Mouse (Mus musculus) embryonic stem cell, embryonic (primary cell): ENCODE data around the gene Gm49325.

ENCODE experiments used
- CTCF ChIA-PET, 4 experiments: fragments of 300-600 bp in 2 of 4; fragments of 350-600 bp in 2 of 4; sonication (Branson Sonifier 250); formaldehyde crosslinking; loops; one replicate each; lab custom pipeline; 2022; ENCODE audit warnings: inconsistent platforms in 2 of 4; lab: Charles Lee
- POLR2A ChIA-PET, 4 experiments: fragments of 300-600 bp in 2 of 4; fragments of 350-600 bp in 2 of 4; sonication (Branson Sonifier 250); formaldehyde crosslinking; loops; one replicate each; lab custom pipeline; 2022; ENCODE audit warnings: antibody characterized with exemption in 4 of 4, inconsistent platforms in 1 of 4; lab: Charles Lee

The Gm49325 gene

DNA sequence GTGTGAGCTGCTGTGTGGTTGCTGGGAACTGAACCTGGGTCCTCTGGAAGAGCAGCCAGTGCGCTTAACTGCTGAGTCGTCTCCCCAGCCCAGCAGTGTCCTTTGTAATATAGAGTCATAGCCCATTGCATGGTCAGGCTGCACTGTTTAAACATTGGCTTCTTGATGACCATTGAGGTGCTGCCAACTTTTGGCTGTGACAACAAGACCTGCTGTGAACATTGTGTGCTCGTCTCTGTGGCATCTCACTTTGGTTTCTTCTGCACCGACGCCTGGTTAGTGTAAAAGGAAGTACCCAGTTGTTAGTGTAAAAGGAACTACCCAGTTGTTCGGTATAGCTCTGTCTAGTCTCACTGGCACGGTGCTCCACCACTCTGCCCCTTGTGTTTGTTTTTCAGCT lies 20.6 kb downstream of the Gm49325 start:
- ChIA-PET CTCF (interaction anchor here in 3 of 4 experiments (0.9 to 2.0 kb wide), 6 partner anchors 13 to 252 kb away, joined by 4 to 7 read pairs (median 6); no protein-coding TSS in a partner anchor), POLR2A (interaction anchor here in 3 of 4 experiments (0.6 to 4.4 kb wide), 4 partner anchors 14 to 57 kb away, joined by 3 to 17 read pairs (median 6); partner anchors contain the start of gene Pttg1ip (in 1 of the 3))

DNA sequence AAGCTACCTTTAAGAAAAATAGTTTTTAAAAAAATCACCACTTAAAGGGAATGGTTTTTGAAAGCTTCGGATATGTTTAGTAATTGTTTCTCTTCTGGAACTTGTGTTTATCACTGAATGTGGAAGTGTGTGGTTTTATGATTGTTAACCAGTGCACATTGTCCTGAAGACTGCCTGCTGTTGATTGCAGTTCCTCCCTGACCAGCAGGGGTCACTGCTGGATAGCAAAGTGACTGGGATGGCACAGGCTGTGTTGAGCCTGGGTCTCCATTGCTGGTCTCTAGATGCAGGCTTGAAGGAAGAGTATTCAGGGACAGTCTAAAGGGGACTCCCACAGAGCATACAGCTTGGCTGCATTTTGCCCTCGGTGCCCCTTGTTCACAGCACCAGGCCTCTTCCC lies 21.5 kb downstream of the Gm49325 start:
- ChIA-PET POLR2A (interaction anchor here in 3 of 4 experiments (0.6 to 4.4 kb wide), 8 partner anchors 11 to 650 kb away, joined by 3 to 17 read pairs (median 3); partner anchors contain the start of gene Pttg1ip (in 1 of the 3)), CTCF (interaction anchor here (0.6 to 2.0 kb wide), 11 partner anchors 12 to 251 kb away, joined by 3 to 7 read pairs (median 4); no protein-coding TSS in a partner anchor)

DNA sequence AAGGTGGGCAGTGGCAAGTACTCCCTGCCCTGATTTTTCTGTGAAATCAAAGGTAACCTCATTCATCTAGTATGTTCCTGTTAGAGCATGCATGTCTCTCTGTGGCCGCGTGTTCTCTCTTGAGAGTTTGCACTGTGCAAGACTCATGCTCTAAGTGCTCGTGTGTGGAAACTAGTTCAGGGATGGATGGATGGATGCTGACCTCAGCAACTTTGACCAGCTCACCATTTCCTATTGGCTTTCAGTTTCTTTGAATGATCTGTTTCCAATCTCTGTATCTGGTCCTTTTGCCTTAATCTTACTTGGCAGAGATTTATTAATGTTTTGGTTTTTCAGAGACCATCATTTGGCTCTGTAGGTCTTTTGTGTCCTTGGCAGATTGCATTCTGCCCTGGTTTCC lies 23.2 kb downstream of the Gm49325 start:
- POLR2A ChIA-PET = interaction anchor here in 2 of 4 experiments (1.3 to 4.4 kb wide), 3 partner anchors 14 to 48 kb away, joined by 3 to 17 read pairs (median 6); partner anchors contain the start of gene Pttg1ip (in 1 of the 2)
- CTCF ChIA-PET = interaction anchor here in 2 of 4 experiments (0.6 to 1.3 kb wide), 4 partner anchors 41 to 347 kb away, joined by 3 to 12 read pairs (median 4); no protein-coding TSS in a partner anchor

DNA sequence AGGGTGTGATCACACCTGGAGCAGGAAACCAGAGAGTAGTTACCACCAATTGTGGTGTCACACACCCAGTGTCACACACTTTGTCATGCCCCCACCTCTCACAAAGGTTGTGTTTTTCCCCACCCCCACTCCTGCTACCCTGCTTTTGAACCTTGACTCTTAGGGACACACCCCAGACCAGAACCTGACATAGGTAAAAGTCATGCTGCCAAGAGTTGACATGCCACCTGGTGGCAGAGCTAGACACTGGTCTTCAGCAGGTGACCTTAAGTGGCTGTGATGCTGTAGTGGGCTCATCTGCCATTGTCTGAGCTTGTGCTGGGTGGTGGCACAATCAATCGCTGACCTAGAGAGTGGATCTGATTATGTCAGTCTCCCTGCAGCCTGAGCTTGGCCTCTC lies 24.0 kb downstream of the Gm49325 start:
- CTCF ChIA-PET = interaction anchor here (0.7 to 1.1 kb wide), 6 partner anchors 19 to 234 kb away, joined by 3 to 4 read pairs (median 3); no protein-coding TSS in a partner anchor
- POLR2A ChIA-PET = interaction anchor here in 2 of 4 experiments (1.0 to 4.4 kb wide), 4 partner anchors 18 to 113 kb away, joined by 3 to 17 read pairs (median 5); partner anchors contain the start of gene Pttg1ip (in 1 of the 2)

DNA sequence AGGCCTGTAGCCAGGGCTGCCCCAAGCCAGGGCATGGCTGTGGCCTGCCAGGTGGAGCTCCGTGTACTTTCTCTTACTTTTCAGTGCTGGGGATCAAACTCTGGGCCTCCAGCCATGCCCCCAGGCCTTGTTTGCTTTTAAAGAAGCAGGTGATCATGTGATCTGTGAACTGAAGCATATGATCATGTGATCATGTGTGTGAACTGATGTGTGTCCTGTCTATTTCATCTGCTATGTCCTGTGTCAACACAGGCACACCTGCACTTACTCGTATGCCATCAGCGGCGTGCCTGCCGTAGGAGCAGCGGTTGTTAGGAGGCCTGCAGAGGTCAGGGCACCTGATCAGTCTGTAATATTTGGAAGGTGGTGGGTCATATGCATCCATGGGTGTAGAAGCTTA lies 28.0 kb downstream of the Gm49325 start:
- ChIA-PET POLR2A (interaction anchor here in 1 of 4 experiments (1.3 kb wide), 1 partner anchor 14 kb away, joined by 3 read pairs; no protein-coding TSS in a partner anchor), CTCF (no interaction called here)

DNA sequence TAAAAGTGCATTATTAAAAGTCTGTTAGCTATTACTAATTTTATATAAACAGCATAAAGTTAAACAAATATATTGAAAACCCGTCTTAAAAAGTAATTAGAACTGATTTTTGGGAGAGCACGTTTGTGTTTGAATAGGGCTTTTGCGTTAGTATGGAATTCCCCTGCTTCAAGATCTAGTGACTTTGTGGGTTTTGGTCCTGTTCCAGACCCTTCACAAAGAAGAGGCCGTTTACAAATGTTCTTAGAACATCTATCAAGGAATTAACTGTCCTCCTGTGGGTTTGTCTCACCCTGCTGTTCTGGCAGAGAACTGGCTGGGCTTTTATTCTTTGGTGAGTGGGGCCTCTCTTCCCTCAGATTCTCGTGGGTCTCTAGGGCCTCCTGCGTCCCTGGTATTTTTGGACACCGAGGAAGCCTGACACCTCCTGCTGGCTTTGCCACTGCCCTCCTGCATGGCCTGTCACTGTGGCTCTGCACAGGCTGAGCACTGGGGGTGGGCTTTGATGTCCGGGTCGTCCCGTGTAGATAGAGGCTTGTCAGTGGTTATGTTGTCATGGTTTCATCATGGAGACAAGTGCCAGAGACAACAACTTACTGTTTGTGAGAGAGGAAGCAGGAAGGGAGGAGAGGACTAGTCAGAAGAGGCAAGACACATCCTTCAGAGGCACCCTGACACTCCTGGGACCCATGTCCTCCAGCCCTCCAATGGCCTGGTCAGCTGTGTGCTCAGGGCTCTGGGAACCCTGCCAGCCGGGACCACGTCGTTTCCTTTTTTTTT lies 28.6 kb downstream of the Gm49325 start:
- ChIA-PET CTCF (interaction anchor here in 1 of 4 experiments (0.6 kb wide), 1 partner anchor 49 kb away, joined by 14 read pairs; no protein-coding TSS in a partner anchor), POLR2A (interaction anchor here in 3 of 4 experiments (0.6 to 0.7 kb wide), 3 partner anchors 9 to 50 kb away, joined by 3 to 4 read pairs (median 4); no protein-coding TSS in a partner anchor)

DNA sequence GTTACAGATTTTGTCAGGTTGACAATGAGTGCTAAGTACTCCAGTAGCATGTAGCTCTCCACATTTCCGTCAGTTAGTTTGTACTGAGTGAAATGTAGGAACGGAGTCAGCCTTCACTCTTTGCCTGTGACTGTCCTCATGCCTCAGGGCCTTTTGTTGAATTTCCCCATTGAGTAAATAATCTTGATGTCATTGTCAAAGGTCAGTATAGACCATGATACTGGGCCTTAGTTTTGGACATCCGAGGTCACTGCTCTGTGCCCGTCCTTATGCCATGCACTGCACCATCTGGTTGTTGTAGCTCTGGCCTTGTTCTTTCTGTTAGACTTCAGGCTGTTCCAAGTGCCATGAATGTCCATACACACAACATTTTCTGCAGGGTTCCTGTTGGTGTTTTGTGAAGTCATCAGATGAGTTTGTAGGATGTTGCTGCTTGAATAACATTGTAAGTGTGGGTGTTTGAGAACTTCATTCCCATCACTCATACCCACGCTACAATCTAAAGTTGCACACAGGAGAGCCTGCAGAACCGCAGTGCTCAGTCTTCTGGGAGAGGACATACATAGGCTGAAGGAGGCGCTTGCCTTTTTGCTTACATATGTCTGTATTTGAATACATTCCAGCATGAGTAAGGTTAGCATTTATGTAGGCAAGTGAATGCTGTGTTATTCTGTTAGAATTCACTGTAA lies 30.4 kb downstream of the Gm49325 start:
- ChIA-PET POLR2A (no interaction called here), CTCF (no interaction called here)

DNA sequence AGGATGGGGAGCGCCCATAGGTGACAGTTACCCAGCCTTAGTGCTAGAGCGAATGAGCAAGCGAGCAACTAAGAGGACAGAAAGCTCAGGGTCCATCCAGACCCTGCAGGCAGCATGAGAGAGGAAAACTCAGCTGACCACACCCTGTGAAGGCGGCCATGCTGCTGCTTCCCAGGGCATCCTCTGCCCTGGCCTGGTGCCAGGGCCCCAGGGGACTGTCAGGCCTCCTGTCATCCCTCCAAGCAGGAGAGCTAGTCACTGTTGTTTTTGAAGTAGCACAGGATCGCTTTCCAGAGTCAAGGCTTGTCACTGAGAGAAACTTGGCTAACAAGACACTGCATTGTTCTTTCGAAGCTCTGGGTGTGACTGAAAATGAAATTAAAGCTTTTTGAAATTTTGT lies 33.0 kb downstream of the Gm49325 start:
- ChIA-PET POLR2A (interaction anchor here in 2 of 4 experiments (0.5 to 0.7 kb wide), 2 partner anchors 11 to 600 kb away, joined by 3 read pairs; no protein-coding TSS in a partner anchor), CTCF (interaction anchor here in 2 of 4 experiments (0.9 to 1.0 kb wide), 2 partner anchors 12 to 96 kb away, joined by 3 to 4 read pairs; no protein-coding TSS in a partner anchor)

DNA sequence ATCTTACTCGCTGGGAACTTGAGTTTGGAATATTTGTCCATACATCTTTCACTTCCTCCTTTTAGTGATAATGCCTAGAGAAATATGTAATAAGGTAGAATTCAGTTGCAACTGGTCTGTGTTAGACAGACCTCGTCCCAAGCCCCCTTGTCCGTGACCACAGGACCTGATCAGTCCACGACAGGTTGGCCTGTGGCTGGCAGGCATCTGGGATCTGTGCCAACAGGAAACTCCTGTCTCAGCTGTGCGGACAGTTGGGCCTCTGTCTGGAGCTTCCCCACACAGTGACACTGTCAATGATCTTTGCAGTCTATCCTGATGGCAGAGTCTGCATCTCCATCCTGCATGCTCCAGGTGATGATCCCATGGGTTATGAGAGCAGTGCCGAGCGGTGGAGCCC lies 37.2 kb downstream of the Gm49325 start:
- POLR2A ChIA-PET = interaction anchor here in 1 of 4 experiments (1.1 kb wide), 1 partner anchor 22 kb away, joined by 3 read pairs; no protein-coding TSS in a partner anchor
- CTCF ChIA-PET = no interaction called here

DNA sequence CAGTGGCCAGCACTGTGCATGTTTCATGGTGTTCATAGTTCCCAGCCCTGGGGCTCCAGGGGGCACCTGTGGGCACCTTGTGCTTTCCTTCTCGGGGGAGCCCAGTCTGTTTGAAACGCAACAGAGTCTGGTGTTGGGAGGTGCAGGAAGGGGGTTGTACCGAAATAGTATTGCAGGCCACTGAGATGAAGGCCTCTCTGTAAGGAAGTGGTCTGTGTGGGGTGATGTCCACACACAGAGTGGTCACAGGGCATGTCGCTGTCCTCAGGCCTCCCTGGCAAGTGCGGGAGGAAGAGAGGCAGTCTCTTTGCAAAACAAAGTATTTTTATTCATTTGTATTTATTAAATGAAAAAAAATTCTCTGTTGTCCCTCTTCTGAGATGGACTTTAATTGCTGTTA lies 39.6 kb downstream of the Gm49325 start:
- POLR2A ChIA-PET = interaction anchor here in 1 of 4 experiments (0.6 to 1.1 kb wide), 2 partner anchors 39 to 143 kb away, joined by 3 read pairs; no protein-coding TSS in a partner anchor
- CTCF ChIA-PET = no interaction called here

DNA sequence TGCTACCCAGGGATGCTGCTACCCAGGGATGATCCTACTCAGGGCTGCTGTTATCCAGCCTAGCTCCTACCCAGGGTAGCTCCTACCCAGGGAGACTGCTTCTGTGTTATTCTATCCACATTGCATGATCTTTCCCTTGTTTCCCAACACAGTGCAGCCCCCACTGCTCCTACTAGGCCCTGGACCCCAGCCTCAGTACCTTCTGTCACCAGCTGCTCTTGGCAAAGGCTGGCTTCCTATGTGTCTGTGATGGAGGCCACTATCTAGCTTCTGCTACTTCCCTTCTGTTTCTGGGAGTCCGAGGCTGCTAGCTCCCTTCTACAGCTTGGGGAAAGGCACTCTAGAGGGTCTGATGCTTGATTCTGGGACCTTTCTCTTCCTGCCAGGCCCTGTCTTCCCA lies 41.5 kb downstream of the Gm49325 start:
- POLR2A ChIA-PET = interaction anchor here in 2 of 4 experiments (0.8 to 1.3 kb wide), 5 partner anchors 14 to 254 kb away, joined by 3 to 4 read pairs (median 3); partner anchors contain the start of gene Pttg1ip (in 1 of the 2)
- CTCF ChIA-PET = interaction anchor here in 1 of 4 experiments (0.5 kb wide), 1 partner anchor 32 kb away, joined by 5 read pairs; no protein-coding TSS in a partner anchor

DNA sequence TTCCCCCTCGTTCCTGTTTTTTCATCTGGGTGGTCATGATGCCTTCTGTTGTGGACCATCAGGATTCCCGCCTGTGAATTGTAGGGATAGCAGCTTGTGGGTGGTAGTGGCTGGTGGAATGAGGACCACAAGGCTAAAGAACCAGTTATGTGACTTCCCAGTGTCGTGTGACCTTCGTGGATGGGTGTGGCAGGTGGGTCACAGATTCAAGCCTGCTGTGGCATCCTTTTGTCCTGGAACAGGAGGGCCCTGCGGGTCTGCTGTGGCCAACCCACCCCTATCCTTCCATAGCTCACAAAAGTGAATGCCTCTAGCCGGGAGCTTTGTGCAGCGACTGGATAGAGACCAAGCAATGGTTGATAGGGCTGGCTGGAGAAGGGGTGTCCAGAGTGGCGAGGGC lies 41.9 kb downstream of the Gm49325 start:
- POLR2A ChIA-PET = interaction anchor here in 2 of 4 experiments (0.5 to 1.3 kb wide), 6 partner anchors 14 to 254 kb away, joined by 3 to 5 read pairs (median 3); partner anchors contain the start of gene Pttg1ip (in 1 of the 2)
- CTCF ChIA-PET = no interaction called here

DNA sequence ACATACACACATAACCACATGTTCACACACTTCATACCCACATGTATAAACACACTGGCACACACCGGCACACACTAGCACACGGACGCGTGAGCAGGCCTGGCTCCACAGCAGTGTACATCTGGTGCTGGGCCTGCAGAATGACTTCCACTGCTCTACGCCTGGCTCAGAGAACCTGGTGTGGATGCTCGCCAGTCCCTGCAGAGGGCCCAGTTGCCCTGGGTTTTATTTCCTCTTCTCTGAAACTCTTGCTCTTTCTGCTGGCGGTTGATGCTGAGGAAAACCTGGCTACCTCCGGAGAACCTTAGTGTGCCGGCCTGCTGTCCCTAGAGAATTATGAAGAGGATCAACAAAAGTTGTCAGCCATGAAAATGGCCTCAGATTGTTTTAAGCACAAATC lies 46.0 kb downstream of the Gm49325 start:
- CTCF ChIA-PET = no interaction called here

DNA sequence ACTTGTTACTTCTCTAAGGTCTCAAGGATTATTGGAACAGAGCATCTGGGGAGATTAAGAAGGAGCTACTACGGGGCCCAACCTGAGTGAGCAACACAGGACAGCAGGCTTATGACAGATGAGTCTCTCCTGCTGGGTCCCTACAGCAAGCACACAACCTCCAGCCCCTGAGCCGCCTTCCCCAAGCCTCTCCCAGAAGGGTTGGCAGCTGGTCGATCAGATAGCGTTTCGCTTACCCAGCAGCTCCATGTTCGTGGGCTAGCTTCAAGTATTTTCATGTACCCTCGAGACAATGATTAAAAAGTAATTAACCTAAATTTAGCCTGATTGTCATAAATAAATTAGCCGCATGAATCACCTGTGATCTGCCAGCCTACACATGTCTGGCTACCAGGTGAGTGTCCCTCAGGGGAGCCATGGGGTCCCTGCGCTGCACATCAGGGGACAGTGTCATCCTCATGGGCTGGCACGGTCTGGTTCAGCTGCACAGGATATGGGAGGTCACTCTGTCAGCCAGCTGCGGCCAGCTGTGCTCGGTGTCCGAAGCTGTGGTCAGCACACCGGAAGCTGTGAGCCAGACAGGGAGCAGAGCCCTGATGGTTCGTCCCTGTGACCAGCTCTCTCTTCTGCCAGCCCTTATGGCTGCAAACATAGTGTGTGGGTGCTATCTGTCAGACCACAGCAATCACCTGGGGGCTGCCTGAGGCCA lies 52.4 kb downstream of the Gm49325 start:
- CTCF ChIA-PET = interaction anchor here in 1 of 4 experiments (1.3 kb wide), 1 partner anchor 115 kb away, joined by 3 read pairs; no protein-coding TSS in a partner anchor
- POLR2A ChIA-PET = interaction anchor here in 1 of 4 experiments (1.4 kb wide), 1 partner anchor 9 kb away, joined by 3 read pairs; no protein-coding TSS in a partner anchor

More for the DNA sequence above, 46.0 kb downstream of the Gm49325 start:
- POLR2A ChIA-PET = no interaction called here

DNA sequence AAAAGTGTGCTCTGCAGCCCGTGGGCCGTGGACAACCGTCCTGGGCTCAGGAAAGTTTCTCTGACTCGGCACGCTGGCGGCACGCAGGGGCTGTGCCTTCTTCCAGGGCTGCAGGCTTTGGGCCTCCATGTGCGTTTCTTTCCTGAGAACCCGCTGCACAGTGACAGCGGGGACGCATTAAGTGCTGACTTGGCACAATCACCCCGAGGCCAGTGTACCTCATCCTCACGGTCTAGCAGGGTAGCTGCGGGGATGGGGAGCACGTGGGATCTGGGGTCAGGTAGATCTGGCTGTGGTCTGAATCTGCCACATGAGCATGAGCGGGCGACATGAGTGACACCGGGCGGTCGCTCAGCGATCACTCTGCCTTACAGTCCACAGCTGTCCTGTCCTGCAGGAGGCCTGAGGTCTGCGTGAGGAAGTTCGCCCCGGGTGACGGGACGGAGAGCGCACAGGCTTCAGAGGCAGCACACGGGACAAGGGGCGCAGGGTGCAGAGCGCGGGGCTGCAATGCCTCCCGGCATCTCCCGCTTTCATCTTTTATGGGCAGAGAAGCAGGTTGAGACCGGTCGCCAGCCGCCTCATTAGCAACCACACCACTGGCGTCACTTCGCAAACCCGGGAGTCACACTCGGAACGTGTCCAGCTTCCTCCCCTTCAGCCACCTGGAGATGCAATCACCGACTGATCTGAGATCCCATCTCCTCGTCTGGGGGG lies 58.1 kb downstream of the Gm49325 start:
- POLR2A ChIA-PET = interaction anchor here in 2 of 4 experiments (0.5 to 1.2 kb wide), 2 partner anchors 15 to 20 kb away, joined by 3 to 4 read pairs; no protein-coding TSS in a partner anchor
- CTCF ChIA-PET = interaction anchor here in 1 of 4 experiments (0.6 kb wide), 2 partner anchors 61 to 327 kb away, joined by 3 read pairs; no protein-coding TSS in a partner anchor

DNA sequence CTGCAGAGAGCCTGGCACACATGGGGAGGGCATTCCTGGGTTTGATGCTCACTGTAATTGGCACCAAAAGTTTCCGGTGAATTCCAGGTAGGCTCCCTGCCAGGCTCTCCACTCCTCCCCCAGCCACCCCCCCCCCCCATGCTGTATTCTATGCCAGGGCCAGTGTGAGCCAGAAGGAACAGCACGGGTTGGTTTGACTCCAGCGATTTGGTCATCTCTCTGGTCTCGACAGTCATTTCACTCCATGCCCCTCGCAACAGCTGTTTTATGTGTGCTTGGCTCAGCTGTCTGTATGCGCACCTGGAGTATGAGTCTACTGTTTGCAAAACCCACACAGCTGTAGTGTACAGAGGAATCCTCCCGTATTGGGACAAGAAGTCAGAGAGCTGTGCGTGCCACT lies 60.3 kb downstream of the Gm49325 start:
- CTCF ChIA-PET = interaction anchor here in 2 of 4 experiments (0.6 to 1.2 kb wide), 2 partner anchors 115 to 212 kb away, joined by 3 read pairs; no protein-coding TSS in a partner anchor
- POLR2A ChIA-PET = interaction anchor here in 2 of 4 experiments (0.6 to 0.9 kb wide), 2 partner anchors 18 to 269 kb away, joined by 3 to 6 read pairs; no protein-coding TSS in a partner anchor
